Mouse (Mus musculus) natural killer cell, adult 2 months (primary cell): Measurements from ENCODE around the gene Bcar3.
"Not testable (repeated sequence)": the region's sequence is repeated elsewhere in the genome, so short reads cannot be mapped to it uniquely, and the experiment has no call there.

Source experiments
- DNase-seq, 2 experiments: peaks; one replicate each; pipeline ENCODE4 v3.0.0; 2022; ENCODE audit warnings: low spot score in 2 of 2

Bcar3 gene

GRCm38 (mm10) chr3:122293954-122294850 lies at the start of gene Bcar3:
Gene Bcar3, plus strand, starts transcription at chr3:122294136.
- peak; percentile 80 to 86 for DNase-seq

GRCm38 (mm10) chr3:122244759-122245158 lies 49.2 kb upstream of the Bcar3 start:
- no peak for DNase-seq

- DNase-seq: peak; percentile 85 to 92
These were observed 48.6 kb upstream of the Bcar3 start, which contains the start of gene Gclm for GRCm38 (mm10) chr3:122245215-122245877. Gene Gclm, plus strand, starts transcription at chr3:122245557.

GRCm38 (mm10) chr3:122245878-122246332 lies 48.0 kb upstream of the Bcar3 start:
- peak; percentile 26 to 48 for DNase-seq

GRCm38 (mm10) chr3:122246406-122246805 lies 47.5 kb upstream of the Bcar3 start:
- DNase-seq: no peak

- DNase-seq: no peak
These were observed 46.8 kb upstream of the Bcar3 start for GRCm38 (mm10) chr3:122246986-122247767.

- DNase-seq: no peak
These were observed 46.2 kb upstream of the Bcar3 start for GRCm38 (mm10) chr3:122247768-122248100.

GRCm38 (mm10) chr3:122252466-122253253 lies 41.3 kb upstream of the Bcar3 start:
- no peak for DNase-seq

- not testable (repeated sequence) for DNase-seq
These were observed 39.9 kb upstream of the Bcar3 start for GRCm38 (mm10) chr3:122254050-122254449.

- peak in 1 of 2 experiments; percentile 23 for DNase-seq
These were observed 23.9 kb upstream of the Bcar3 start for GRCm38 (mm10) chr3:122269986-122270385.

GRCm38 (mm10) chr3:122272565-122272964 lies 21.4 kb upstream of the Bcar3 start:
- DNase-seq: not testable (repeated sequence)

GRCm38 (mm10) chr3:122273407-122274240 lies 20.3 kb upstream of the Bcar3 start:
- DNase-seq: no peak

- peak; percentile 80 to 87 for DNase-seq
These were observed 19.5 kb upstream of the Bcar3 start, which contains the start of gene Dnttip2 for GRCm38 (mm10) chr3:122274241-122275024. Gene Dnttip2, plus strand, starts transcription at chr3:122274388.

GRCm38 (mm10) chr3:122275111-122275510 lies 18.8 kb upstream of the Bcar3 start:
- DNase-seq: no peak

- no peak for DNase-seq
These were observed 6.7 kb upstream of the Bcar3 start for GRCm38 (mm10) chr3:122287195-122287594.

- no peak for DNase-seq
These were observed 5.2 kb upstream of the Bcar3 start for GRCm38 (mm10) chr3:122288613-122289195.

- DNase-seq: not testable (repeated sequence)
These were observed 4.6 kb upstream of the Bcar3 start for GRCm38 (mm10) chr3:122289344-122289743.

GRCm38 (mm10) chr3:122290696-122291095 lies 3.2 kb upstream of the Bcar3 start:
- DNase-seq: no peak

GRCm38 (mm10) chr3:122291828-122292227 lies 2.1 kb upstream of the Bcar3 start:
- no peak for DNase-seq
